ENCODE assay signal across 14 mouse cellular contexts in the genomic region with DNA sequence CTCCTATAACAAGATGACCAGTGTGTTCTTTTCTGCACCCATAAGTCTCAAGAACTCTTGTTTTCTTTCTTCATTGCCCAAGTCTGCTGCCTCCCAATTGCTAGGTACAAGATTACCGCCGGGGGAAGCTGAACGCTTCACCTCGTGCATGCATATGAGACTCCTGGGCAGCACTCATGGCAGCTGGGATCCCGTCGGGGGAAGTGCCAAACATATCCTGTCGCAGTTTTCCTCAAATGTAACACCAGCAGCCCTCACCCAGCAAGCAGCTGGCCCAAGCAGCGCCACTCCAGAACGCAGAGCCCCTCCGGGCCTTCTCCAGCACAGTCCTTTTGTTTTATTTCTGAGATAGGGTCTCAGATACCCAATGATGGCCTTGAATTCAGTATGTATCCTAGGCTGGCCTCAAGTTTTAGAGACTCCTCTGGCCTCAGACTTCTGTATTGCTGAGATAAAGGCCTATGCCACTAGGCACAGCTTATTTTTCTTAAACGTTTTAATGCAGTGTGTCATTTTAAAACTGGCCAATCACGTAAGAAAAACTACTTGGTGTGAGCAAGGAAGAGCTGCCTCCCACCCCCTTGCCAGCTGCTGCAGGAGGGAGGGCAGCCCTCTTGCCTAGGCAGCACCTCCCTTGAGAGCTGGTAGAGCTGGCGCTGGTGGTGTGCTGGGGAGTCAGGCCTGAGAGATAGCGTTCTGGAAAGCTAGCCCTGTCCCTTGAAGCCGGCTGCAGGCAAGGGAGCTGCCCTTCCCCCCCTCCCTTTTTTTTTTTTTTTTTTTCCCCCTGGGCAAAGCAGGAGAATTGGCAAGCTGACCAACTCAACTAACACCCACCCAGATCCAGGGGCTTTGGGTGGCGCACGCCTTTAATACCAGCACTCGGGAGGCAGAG. TPM values are rescaled to one million over a fixed set of nuclear protein-coding genes. Genes with fewer than 3 reads are reported as not detected.
DNase-seq lines count a peak whose midpoint lies in the region; ATAC-seq lines count a peak whose summit lies in the region.
"Had no signal": no experiment of that assay in that cellular context is flagged by ENCODE, and none has a peak within 500 bp of the region (broad histone marks: within the 10 kb centered on the region; RNA-seq: fewer than 3 reads in every experiment).

No protein-coding gene starts in this region.

- H3K4me1 ChIP-seq in forebrain, embryonic 13.5 days = peaks cover 13% of the 10 kb centered on the region; the same call in 1 of the 2 replicates
- H3K4me1 ChIP-seq in forebrain, embryonic 14.5 days (ENCODE audit: control insufficient read depth, insufficient read depth, low read length) = no peaks in the 10 kb centered on the region

- H3K4me3 ChIP-seq in forebrain, embryonic 13.5 days = no peak overlapping the region
- no peak overlapping the region for H3K4me3 ChIP-seq in forebrain, embryonic 14.5 days (ENCODE audit: low read depth, low read length)
- H3K4me3 ChIP-seq: embryonic facial prominence, embryonic 10.5 days; intestine, embryonic 15.5 days; left cerebral cortex, adult 2 months had no signal

- H3K9me3 ChIP-seq in forebrain, embryonic 13.5 days (replicated peaks) = no peaks in the 10 kb centered on the region
- no peaks in the 10 kb centered on the region for H3K9me3 ChIP-seq in forebrain, embryonic 14.5 days (replicated peaks; ENCODE audit: control insufficient read depth, low read length)
- H3K9me3 ChIP-seq: embryonic facial prominence, embryonic 10.5 days; intestine, embryonic 15.5 days had no signal

- no peaks in the 10 kb centered on the region for H3K36me3 ChIP-seq in forebrain, embryonic 13.5 days (ENCODE audit: poor library complexity, severe bottlenecking)
- H3K36me3 ChIP-seq in forebrain, embryonic 14.5 days (ENCODE audit: control insufficient read depth, insufficient read depth, low read length) = no peaks in the 10 kb centered on the region
- H3K36me3 ChIP-seq: embryonic facial prominence, embryonic 10.5 days; intestine, embryonic 15.5 days had no signal

- no peak for DNase-seq in forebrain, embryonic 14.5 days (ENCODE audit: low spot score)
- DNase-seq in ovary, adult 18-20 months (ENCODE audit: low spot score) = peak; percentile 8
- DNase-seq in ovary, postnatal 10 days (ENCODE audit: low spot score) = no peak
- peak; percentile 69 for DNase-seq in brain, adult 2 months (ENCODE audit: low read depth, low spot score)
- peak; percentile 35 for DNase-seq in thymus, postnatal 0 days (ENCODE audit: low spot score)
- DNase-seq in neural tube, embryonic 10.5 days (ENCODE audit: extremely low spot score, low spot score) = no peak
- DNase-seq in cerebellum, postnatal 36 days = no peak
- DNase-seq: lung, postnatal 10 days had no signal

- H3K4me2 ChIP-seq in forebrain, embryonic 13.5 days = no peak overlapping the region
- H3K4me2 ChIP-seq in forebrain, embryonic 14.5 days (ENCODE audit: low read length) = no peak overlapping the region
- H3K4me2 ChIP-seq: intestine, embryonic 15.5 days had no signal

- no peak for ATAC-seq in forebrain, embryonic 13.5 days
- no peak for ATAC-seq in forebrain, embryonic 14.5 days
- ATAC-seq: CD4-positive, CD25-positive, alpha-beta regulatory T cell, adult 4 months; intestine, embryonic 15.5 days had no signal

- H3K27me3 ChIP-seq in forebrain, embryonic 13.5 days = no peaks in the 10 kb centered on the region
- no peaks in the 10 kb centered on the region for H3K27me3 ChIP-seq in forebrain, embryonic 14.5 days (replicated peaks; ENCODE audit: control insufficient read depth, insufficient read depth, low read length)
- H3K27me3 ChIP-seq: intestine, embryonic 15.5 days had no signal

- H3K9ac ChIP-seq in forebrain, embryonic 13.5 days = no peak overlapping the region
- H3K9ac ChIP-seq in forebrain, embryonic 14.5 days (ENCODE audit: low read length) = no peak overlapping the region
- H3K9ac ChIP-seq: intestine, embryonic 15.5 days had no signal

- peak overlapping the region; percentile 14; the same call in 1 of the 2 replicates for H3K27ac ChIP-seq in forebrain, embryonic 13.5 days
- no peak overlapping the region for H3K27ac ChIP-seq in forebrain, embryonic 14.5 days (ENCODE audit: low read depth, low read length)
- H3K27ac ChIP-seq: embryonic facial prominence, embryonic 10.5 days; intestine, embryonic 15.5 days; left cerebral cortex, adult 2 months had no signal

- WGBS in forebrain, embryonic 13.5 days = 58% methylated on average over 18 of the region's 18 CpGs
- WGBS in forebrain, embryonic 14.5 days = 56% methylated on average over 18 of the region's 18 CpGs

RNA-seq across cellular contexts. Expression of a gene that starts 16.6 kb away (rescaled TPM):
- not detected in 2 replicates for polyA plus RNA-seq in forebrain, embryonic 13.5 days (2015; fragmentation: Nextera tagmentation; extraction: Ambion mirVana)
- polyA plus RNA-seq in forebrain, embryonic 14.5 days (2014; fragmentation: Nextera tagmentation; extraction: Ambion mirVana) = not detected in 2 replicates
- polyA plus RNA-seq in thymus, postnatal 0 days (2015; fragmentation: Nextera tagmentation; extraction: Ambion mirVana) = 0.10 and 0.22 TPM in 2 replicates
- polyA plus RNA-seq: CD4-positive, CD25-positive, alpha-beta regulatory T cell, adult 4 months; intestine, embryonic 15.5 days; stomach, embryonic 14.5 days had no signal

RNA-seq across cellular contexts. Expression of a gene that starts 33.9 kb away (rescaled TPM):
- 24.1 and 25.0 TPM in 2 replicates for polyA plus RNA-seq in forebrain, embryonic 13.5 days (2015; fragmentation: Nextera tagmentation; extraction: Ambion mirVana)
- 22.6 and 30.3 TPM in 2 replicates for polyA plus RNA-seq in forebrain, embryonic 14.5 days (2014; fragmentation: Nextera tagmentation; extraction: Ambion mirVana)
- polyA plus RNA-seq in thymus, postnatal 0 days (2015; fragmentation: Nextera tagmentation; extraction: Ambion mirVana) = 15.2 and 21.4 TPM in 2 replicates

Comparison
In these comparisons a context has a peak if more than half of its experiments do, and no peak if none do; other contexts are left out.
1. DNase-seq: peak in ovary, adult 18-20 months (single experiment), brain, adult 2 months (single experiment) and thymus, postnatal 0 days (single experiment); none in forebrain, embryonic 14.5 days (single experiment), ovary, postnatal 10 days (single experiment), neural tube, embryonic 10.5 days (single experiment) and cerebellum, postnatal 36 days (0 of 2).